Mouse (Mus musculus) liver, adult 2 months (tissue): ENCODE measurements around the gene Mettl5.

Experiments used
- CTCF ChIP-seq: fragments of 200-500 bp; IDR thresholded peaks from 2 replicates; pipeline ENCODE4 v1.5.1; 2011; ENCODE audit warnings: low read depth, low read length, control low read depth
- POLR2A ChIP-seq: fragments of 200-500 bp; IDR thresholded peaks from 2 replicates; pipeline ENCODE4 v1.6.1; 2011; ENCODE audit warnings: low read length, control low read depth; ENCODE audit not compliant: insufficient read depth; ENCODE audit errors: extremely low read depth

DNA sequence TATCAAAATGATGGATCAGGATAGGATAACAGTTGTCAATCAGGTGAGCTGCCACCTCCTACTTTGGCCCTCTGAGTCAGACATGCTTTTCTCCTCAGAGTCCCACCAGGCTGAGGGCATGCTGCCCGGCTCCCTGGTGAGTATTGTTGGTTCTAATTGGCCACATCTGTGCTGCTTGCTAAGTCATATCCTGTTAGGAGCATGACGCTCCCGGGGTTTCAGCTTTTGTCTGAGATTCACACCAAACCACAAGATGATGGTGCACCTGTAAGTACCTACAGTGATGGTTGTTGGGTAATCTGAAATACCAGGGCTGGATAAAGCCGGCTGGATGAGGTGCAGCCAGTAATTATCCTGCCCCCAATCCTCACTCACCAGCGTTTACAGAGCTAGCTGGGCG, 45.2 kb downstream of the Mettl5 start:
- TF ChIP-seq CTCF, result no peak
- no peak for TF ChIP-seq POLR2A
